Mouse (Mus musculus): ENCODE measurements around the gene Angptl7.

- TF ChIP-seq CTCF (IDR thresholded peaks at IDR 0.05) (no peak), EP300 (IDR thresholded peaks at IDR 0.05) (no peak)
Observed at GRCm38 (mm10) chr4:148469487-148470252, 30.6 kb downstream of the Angptl7 start.

Measured in lung, postnatal 0 days (tissue).